Mouse (Mus musculus) adrenal gland, adult 18-20 months (tissue): Measurements from ENCODE around the gene Samd10. TPM values are rescaled to one million over a fixed set of nuclear protein-coding genes. Genes with fewer than 3 reads are reported as not detected.

Experiments
- microRNA-seq, 2 experiments: library from miRNA; unstranded; fragments of <30 nt; microRNA quantifications; one replicate each; pipeline ENCODE4 v1.2.0; 2021; ENCODE audit warnings: borderline number of aligned reads in 2 of 2
- total RNA-seq, 2 experiments: library from RNA; stranded (reverse); gene quantifications; 1 replicate in 1 of 2; 2 replicates in 1 of 2; pipeline ENCODE4 v1.2.3; 2021

Samd10 gene
- total RNA-seq, 2 experiments from 2014 or later = 8.3 to 8.7 TPM

Small RNA genes lying within 50 kb of the gene (microRNA-seq; reads per million reads assigned to microRNA genes)
- gene Mir7006 = 0 reads per million in 2 experiments

Other genes with a start within 250 kb of the Samd10 start
- 10 to 100 TPM; 50.8 to 51.0 TPM for gene Zgpat, start 234.3 kb downstream of the Samd10 start, total RNA-seq
- gene Arfrp1, start 233.8 kb downstream of the Samd10 start, total RNA-seq = 10 to 100 TPM; 48.9 to 51.8 TPM
- gene Lime1, start 219.1 kb downstream of the Samd10 start, total RNA-seq = 10 to 100 TPM; 17.1 to 23.0 TPM
- gene Zbtb46, start 139.8 kb downstream of the Samd10 start, total RNA-seq = 10 to 100 TPM; 12.0 to 16.2 TPM
- not detected for gene Abhd16b, start 106.0 kb downstream of the Samd10 start, total RNA-seq
- 100 to 1,000 TPM in 1 of 2 experiments, 10 to 100 TPM in 1; 96.6 to 100 TPM for gene Tpd52l2, start 102.1 kb downstream of the Samd10 start, total RNA-seq
- gene Dnajc5, start 78.7 kb downstream of the Samd10 start, total RNA-seq = 10 to 100 TPM; 97.2 to 97.4 TPM
- gene Uckl1, start 14.3 kb downstream of the Samd10 start, total RNA-seq = 10 to 100 TPM; 79.1 to 84.8 TPM
- gene Prpf6, start 7.3 kb downstream of the Samd10 start, total RNA-seq = 10 to 100 TPM; 60.6 to 65.2 TPM
- gene Zfp512b, start 6.4 kb downstream of the Samd10 start, total RNA-seq = 10 to 100 TPM; 37.4 to 49.0 TPM
- under 1 TPM in 1 of 2 experiments, not detected in 1; 0.42 TPM for gene Gm29797, start 57.8 kb upstream of the Samd10 start, total RNA-seq
- 10 to 100 TPM; 25.7 to 41.7 TPM for gene Sox18, start 72.4 kb upstream of the Samd10 start, total RNA-seq
- 1 to 10 TPM; 8.7 to 8.9 TPM for gene Tcea2, start 81.1 kb upstream of the Samd10 start, total RNA-seq
- 10 to 100 TPM; 18.8 to 22.5 TPM for gene Rgs19, start 94.8 kb upstream of the Samd10 start, total RNA-seq
- not detected for gene Lkaaear1, start 99.2 kb upstream of the Samd10 start, total RNA-seq
- 1 to 10 TPM in 1 of 2 experiments, under 1 TPM in 1; 0.80 to 2.7 TPM for gene Oprl1, start 115.8 kb upstream of the Samd10 start, total RNA-seq
- 1 to 10 TPM; 2.3 to 5.9 TPM for gene Myt1, start 164.1 kb upstream of the Samd10 start, total RNA-seq
- gene Pcmtd2, start 238.6 kb upstream of the Samd10 start, total RNA-seq = 10 to 100 TPM; 42.6 to 50.7 TPM